Comparison of ENCODE assay signal across 8 mouse cellular contexts in the genomic region with DNA sequence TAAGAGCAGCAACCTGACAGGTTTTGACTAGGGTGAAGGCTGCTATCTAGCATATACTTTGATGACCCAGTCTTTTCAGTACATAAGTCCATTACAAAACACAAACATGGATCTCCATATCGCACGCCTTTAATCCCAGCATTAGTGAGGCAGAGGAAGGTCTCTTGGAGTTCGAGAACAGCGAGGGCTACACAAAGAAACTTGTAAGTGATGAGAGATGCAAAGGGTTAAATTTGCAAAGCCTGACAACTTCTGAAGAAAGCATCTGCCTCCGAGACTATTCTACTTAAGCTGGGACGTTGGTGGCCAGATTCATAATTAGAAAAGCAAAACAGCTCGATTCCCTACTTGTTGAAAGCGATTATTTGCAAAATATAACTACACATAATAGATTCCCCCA. TPM values are rescaled to one million over a fixed set of nuclear protein-coding genes. Genes with fewer than 3 reads are reported as not detected.
DNase-seq lines count a peak whose midpoint lies in the region; ATAC-seq lines count a peak whose summit lies in the region.

No protein-coding gene starts in this region.

- peak; percentile 8; the same call in 1 of the 2 replicates for ATAC-seq in cerebellum, adult (ENCODE audit: insufficient number of reproducible peaks, low FRiP score, low TSS enrichment)
- peak; percentile 14 for ATAC-seq in CD4-positive, CD25-positive, alpha-beta regulatory T cell, adult 4 months
- peak; percentile 20 for ATAC-seq in forebrain, embryonic 15.5 days (replicated peaks)
- ATAC-seq in liver, embryonic 16.5 days (ENCODE audit: low read depth) = no peak
- ATAC-seq in monocyte, adult 5-6 weeks (replicated peaks; ENCODE audit: insufficient number of reproducible peaks, low FRiP score, low TSS enrichment, poor library complexity, severe bottlenecking) = no peak

- peaks cover 24% of the 10 kb centered on the region for H3K4me1 ChIP-seq in forebrain, embryonic 15.5 days
- peaks cover 21% of the 10 kb centered on the region for H3K4me1 ChIP-seq in liver, embryonic 16.5 days (ENCODE audit: control insufficient read depth, low read depth, low read length)

- H3K9me3 ChIP-seq in forebrain, embryonic 15.5 days = no peaks in the 10 kb centered on the region
- H3K9me3 ChIP-seq in liver, embryonic 16.5 days (replicated peaks; ENCODE audit: control insufficient read depth, low read length) = no peaks in the 10 kb centered on the region

- H3K27me3 ChIP-seq in forebrain, embryonic 15.5 days = no peaks in the 10 kb centered on the region
- H3K27me3 ChIP-seq in liver, embryonic 16.5 days (ENCODE audit: control insufficient read depth, insufficient read depth, low read depth, low read length) = no peaks in the 10 kb centered on the region

- no peak for DNase-seq in cerebellum, postnatal 4 days (ENCODE audit: low spot score in 2 of 2)
- DNase-seq in adrenal gland, postnatal 14 days = no peak
- no peak for DNase-seq in gastrocnemius, adult 8-10 months (ENCODE audit: low spot score in 2 of 2)

- H3K36me3 ChIP-seq in forebrain, embryonic 15.5 days = peaks cover 34% of the 10 kb centered on the region
- H3K36me3 ChIP-seq in liver, embryonic 16.5 days (ENCODE audit: control insufficient read depth, insufficient read depth) = peaks cover 17% of the 10 kb centered on the region

- H3K4me3 ChIP-seq in forebrain, embryonic 15.5 days = peak overlapping the region; percentile 63
- H3K4me3 ChIP-seq in liver, embryonic 16.5 days (ENCODE audit: low read depth, low read length) = peak overlapping the region; percentile 73

- WGBS in forebrain, embryonic 15.5 days = 7% methylated on average over 8 of the region's 8 CpGs
- WGBS in liver, embryonic 16.5 days (ENCODE audit: insufficient replicate concordance) = 3% methylated on average over 8 of the region's 8 CpGs

- no peak overlapping the region for H3K9ac ChIP-seq in forebrain, embryonic 15.5 days (replicated peaks)
- peak overlapping the region; percentile 51 for H3K9ac ChIP-seq in liver, embryonic 16.5 days (ENCODE audit: low read depth, low read length)

- peak overlapping the region; percentile 66 for H3K27ac ChIP-seq in forebrain, embryonic 15.5 days (replicated peaks)
- peak overlapping the region; percentile 76 for H3K27ac ChIP-seq in liver, embryonic 16.5 days (ENCODE audit: low read length)

- peak overlapping the region; percentile 55 for H3K4me2 ChIP-seq in forebrain, embryonic 15.5 days (replicated peaks)
- peak overlapping the region; percentile 79 for H3K4me2 ChIP-seq in liver, embryonic 16.5 days (ENCODE audit: low read depth, low read length)

RNA-seq across cellular contexts. Expression of a gene that starts 0.4 kb away (rescaled TPM):
- polyA plus RNA-seq in CD4-positive, CD25-positive, alpha-beta regulatory T cell, adult 4 months (2017; shearing (Covaris generic)) = 10 to 100 TPM; 48.3 to 64.6 TPM
- 207 and 211 TPM in 2 replicates for polyA plus RNA-seq in forebrain, embryonic 15.5 days (2015; fragmentation: Nextera tagmentation; extraction: Ambion mirVana)
- 27.6 and 32.4 TPM in 2 replicates for polyA plus RNA-seq in liver, embryonic 16.5 days (2015; fragmentation: Nextera tagmentation; extraction: Ambion mirVana)
- total RNA-seq in monocyte, adult 5-6 weeks (2017) = 118 to 132 TPM (median 119 TPM) in 3 replicates
- 64.9 and 71.8 TPM in 2 replicates for total RNA-seq in adrenal gland, postnatal 14 days (2021)
- 10 to 100 TPM; 19.8 to 22.3 (median 20.7) TPM for total RNA-seq in gastrocnemius, adult 8-10 months (2022)

RNA-seq across cellular contexts. Expression of a gene that starts 10.4 kb away (rescaled TPM):
- 10 to 100 TPM; 24.6 to 25.9 TPM for polyA plus RNA-seq in CD4-positive, CD25-positive, alpha-beta regulatory T cell, adult 4 months (2017; shearing (Covaris generic))
- 21.9 and 26.2 TPM in 2 replicates for polyA plus RNA-seq in forebrain, embryonic 15.5 days (2015; fragmentation: Nextera tagmentation; extraction: Ambion mirVana)
- polyA plus RNA-seq in liver, embryonic 16.5 days (2015; fragmentation: Nextera tagmentation; extraction: Ambion mirVana) = 2.0 and 4.5 TPM in 2 replicates
- total RNA-seq in monocyte, adult 5-6 weeks (2017) = 5.5 to 20.2 TPM (median 8.3 TPM) in 3 replicates
- 7.5 and 8.2 TPM in 2 replicates for total RNA-seq in adrenal gland, postnatal 14 days (2021)
- 1 to 10 TPM in 3 of 4 experiments, under 1 TPM in 1; 0.97 to 2.5 (median 1.5) TPM for total RNA-seq in gastrocnemius, adult 8-10 months (2022)

RNA-seq across cellular contexts. Expression of a gene that starts 28.6 kb away (rescaled TPM):
- polyA plus RNA-seq in CD4-positive, CD25-positive, alpha-beta regulatory T cell, adult 4 months (2017; shearing (Covaris generic)) = 10 to 100 TPM; 12.1 to 19.9 TPM
- polyA plus RNA-seq in forebrain, embryonic 15.5 days (2015; fragmentation: Nextera tagmentation; extraction: Ambion mirVana) = 0.50 and 0.71 TPM in 2 replicates
- 1.4 and 1.5 TPM in 2 replicates for polyA plus RNA-seq in liver, embryonic 16.5 days (2015; fragmentation: Nextera tagmentation; extraction: Ambion mirVana)
- 3.1 to 8.7 TPM (median 3.6 TPM) in 3 replicates for total RNA-seq in monocyte, adult 5-6 weeks (2017)
- 0.44 and 2.1 TPM in 2 replicates for total RNA-seq in adrenal gland, postnatal 14 days (2021)
- under 1 TPM in 1 of 4 experiments, not detected in 3; 0.20 TPM for total RNA-seq in gastrocnemius, adult 8-10 months (2022)

RNA-seq across cellular contexts. Expression of a gene that starts 30.2 kb away (rescaled TPM):
- polyA plus RNA-seq in CD4-positive, CD25-positive, alpha-beta regulatory T cell, adult 4 months (2017; shearing (Covaris generic)) = 1 to 10 TPM; 3.9 to 4.4 TPM
- 16.7 and 21.7 TPM in 2 replicates for polyA plus RNA-seq in forebrain, embryonic 15.5 days (2015; fragmentation: Nextera tagmentation; extraction: Ambion mirVana)
- 3.5 and 3.6 TPM in 2 replicates for polyA plus RNA-seq in liver, embryonic 16.5 days (2015; fragmentation: Nextera tagmentation; extraction: Ambion mirVana)
- total RNA-seq in monocyte, adult 5-6 weeks (2017) = 26.0 to 44.7 TPM (median 28.6 TPM) in 3 replicates
- 47.2 and 50.4 TPM in 2 replicates for total RNA-seq in adrenal gland, postnatal 14 days (2021)
- 10 to 100 TPM; 24.3 to 29.7 (median 27.4) TPM for total RNA-seq in gastrocnemius, adult 8-10 months (2022)

RNA-seq across cellular contexts. Expression of a gene that starts 42.6 kb away (rescaled TPM):
- under 1 TPM in 1 of 2 experiments, not detected in 1; 0.15 TPM for polyA plus RNA-seq in CD4-positive, CD25-positive, alpha-beta regulatory T cell, adult 4 months (2017; shearing (Covaris generic))
- polyA plus RNA-seq in forebrain, embryonic 15.5 days (2015; fragmentation: Nextera tagmentation; extraction: Ambion mirVana) = 29.9 and 30.4 TPM in 2 replicates
- polyA plus RNA-seq in liver, embryonic 16.5 days (2015; fragmentation: Nextera tagmentation; extraction: Ambion mirVana) = 0.05 and 0.11 TPM in 2 replicates
- total RNA-seq in monocyte, adult 5-6 weeks (2017) = not detected in 3 replicates
- total RNA-seq in adrenal gland, postnatal 14 days (2021) = 4.8 and 5.4 TPM in 2 replicates
- under 1 TPM in 3 of 4 experiments, not detected in 1; 0.19 to 0.70 (median 0.36) TPM for total RNA-seq in gastrocnemius, adult 8-10 months (2022)

Comparison
In these comparisons a context has a peak if more than half of its experiments do, and no peak if none do; other contexts are left out.
1. ATAC-seq: peak in cerebellum, adult (single experiment), CD4-positive, CD25-positive, alpha-beta regulatory T cell, adult 4 months (single experiment) and forebrain, embryonic 15.5 days (single experiment); none in liver, embryonic 16.5 days (single experiment) and monocyte, adult 5-6 weeks (single experiment).